Mouse (Mus musculus) T-helper 17 cell (primary cell): ENCODE data around the gene Lsm5.

Source experiments
- in situ Hi-C, 2 experiments: fragments of 300-600 bp; cut with MboI, MseI; formaldehyde crosslinking; loops; 1 replicate in 1 of 2; 2 replicates in 1 of 2; pipeline ENCODE4 v1.15.1; 2025; ENCODE audit warnings: high pct_unique_total_duplicates in 2 of 2

Lsm5 gene

DNA sequence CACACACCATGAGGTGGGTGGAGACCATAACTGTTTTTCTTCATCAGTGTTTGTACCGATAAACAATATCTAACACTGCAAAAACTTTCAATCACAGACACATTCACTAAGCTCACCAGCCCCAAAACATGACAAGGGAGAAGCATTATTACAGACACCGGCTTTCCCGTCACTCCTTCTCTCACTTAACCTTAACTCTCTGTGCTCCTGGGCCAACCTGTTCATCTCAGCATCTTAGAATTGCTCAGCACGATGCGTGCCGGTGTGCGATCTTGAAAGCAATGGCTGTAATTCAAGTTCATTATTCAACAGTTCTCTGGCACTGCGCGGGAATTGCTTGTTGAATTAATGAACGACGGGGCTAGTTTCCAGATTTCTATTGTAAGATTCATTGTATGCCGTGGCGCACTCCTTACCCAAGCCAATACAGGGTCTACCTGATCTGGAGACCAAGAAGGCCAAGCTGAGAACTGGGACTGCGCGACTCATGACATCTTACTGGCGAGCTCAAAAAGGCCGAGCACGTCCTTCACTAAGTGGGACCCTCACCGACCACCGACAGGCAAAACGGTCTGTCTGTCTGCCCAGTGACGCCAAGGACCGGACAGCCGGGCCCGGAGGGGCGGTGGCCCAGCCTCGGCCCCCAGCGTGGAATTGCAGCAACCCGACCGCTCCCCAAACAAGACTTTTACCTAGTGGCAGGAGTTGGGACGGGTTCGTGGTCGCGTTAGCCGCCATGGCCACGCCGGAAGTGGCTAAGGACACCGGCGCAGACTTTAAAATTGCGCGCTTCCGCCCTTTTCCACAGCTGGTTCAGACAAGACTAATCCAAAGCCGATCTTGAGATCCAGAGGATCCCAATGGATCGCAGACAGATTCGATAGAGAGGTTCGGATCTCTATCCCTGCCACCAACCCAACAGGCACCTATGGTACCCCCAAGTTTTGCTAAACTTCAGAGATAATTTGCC is at the start of gene Lsm5:
Gene Lsm5 (minus strand): TSS at position 780 of the 970 bp plus-strand sequence.
- in situ Hi-C loops, result loop anchor here in 1 of 2 experiments (5.0 to 25.0 kb wide), 2 partner anchors 218 to 833 kb away; partner anchors contain the start of genes Nt5c3, Ppm1k and Vmn1r4

DNA sequence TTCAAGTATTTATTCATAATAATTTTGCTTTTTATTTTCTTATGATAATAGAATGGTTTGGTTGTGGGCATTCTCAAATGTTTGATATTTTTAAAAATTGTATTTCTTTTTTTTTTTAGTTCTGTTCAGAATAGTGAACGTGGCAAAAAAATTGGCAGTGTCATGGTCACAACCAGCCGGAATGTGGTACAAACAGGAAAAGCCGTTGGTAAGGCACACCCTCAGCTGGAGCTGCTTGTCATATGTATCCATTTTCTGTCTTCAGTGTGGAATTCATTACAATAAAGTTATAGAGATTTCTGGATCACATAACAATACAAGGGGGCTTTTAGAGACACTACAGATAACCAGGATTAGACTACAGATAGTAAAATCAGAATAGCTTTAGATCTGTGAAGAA is 49.2 kb upstream of the Lsm5 start:
- in situ Hi-C loops, result no loop called here

DNA sequence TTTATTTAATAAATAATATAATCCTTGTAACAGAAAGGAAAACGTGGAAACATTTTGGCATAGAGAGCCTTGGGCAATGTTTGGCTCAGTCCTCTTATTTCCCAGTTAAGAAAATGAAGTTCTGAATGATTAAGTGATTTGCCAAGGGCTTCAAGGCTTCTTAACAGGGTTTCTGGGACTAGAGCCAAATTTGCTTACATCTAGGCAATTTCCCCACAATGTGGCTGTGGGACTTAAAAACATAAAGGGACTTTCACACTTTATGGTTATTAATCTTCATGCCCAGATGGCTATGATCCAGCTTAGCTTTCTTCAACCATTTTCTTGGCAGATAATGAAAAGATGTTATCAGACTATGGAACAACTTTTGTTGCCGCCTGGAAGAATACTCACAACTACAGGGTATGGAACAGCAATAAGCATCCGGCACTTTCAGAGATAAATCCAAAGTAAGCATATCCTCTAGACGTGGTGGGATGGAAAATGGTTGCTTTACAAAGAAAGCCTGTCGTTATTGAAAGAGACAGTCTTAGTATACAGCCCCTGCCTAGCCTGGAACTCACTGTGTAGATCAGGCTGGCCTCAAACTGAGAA is 41.5 kb upstream of the Lsm5 start:
- in situ Hi-C loops, result loop anchor here in 1 of 2 experiments (10.0 kb wide), 1 partner anchor 649 kb away; the partner anchor contains the start of gene Vmn1r18

DNA sequence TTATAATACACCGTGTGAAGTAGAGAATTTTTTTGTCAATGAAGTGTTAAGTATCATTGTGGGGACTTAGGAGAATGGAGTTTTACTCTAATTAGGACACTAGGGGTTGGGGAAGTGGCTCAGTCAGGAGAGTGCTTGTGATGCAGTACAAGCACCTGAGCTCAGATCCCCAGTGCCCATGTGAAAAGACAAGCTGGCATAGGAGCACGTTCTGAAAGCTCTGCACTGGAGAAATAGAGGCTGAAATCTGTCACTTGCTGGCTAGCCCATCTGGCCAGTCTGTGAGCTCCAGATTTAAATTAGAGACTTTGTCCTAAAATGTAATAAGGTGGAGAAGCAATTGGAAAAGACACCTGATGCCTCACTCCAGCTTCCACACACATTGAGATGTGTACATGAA is 28.0 kb upstream of the Lsm5 start:
- in situ Hi-C loops, result no loop called here

DNA sequence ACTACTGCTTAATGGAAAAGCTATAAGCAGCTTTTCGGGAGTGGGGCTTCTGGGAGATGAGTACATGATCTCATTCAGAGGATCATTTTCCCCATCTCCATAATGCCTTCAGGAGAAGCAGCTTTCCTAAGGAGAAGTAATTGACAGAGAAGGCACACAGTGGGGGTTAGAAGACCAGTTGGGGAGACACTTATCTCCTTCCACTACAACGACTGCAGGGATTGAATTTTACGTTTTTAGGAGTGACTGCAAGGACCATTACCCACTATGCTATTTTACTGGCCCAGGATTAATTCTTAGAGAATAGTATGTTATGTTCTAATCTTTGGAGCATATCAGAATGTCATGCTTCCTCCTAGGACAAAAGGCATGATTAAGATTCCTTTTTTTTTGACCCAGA is 16.4 kb upstream of the Lsm5 start:
- in situ Hi-C loops, result loop anchor here (10.0 to 25.0 kb wide), 2 partner anchors 814 to 816 kb away; partner anchors contain the start of gene Ppm1k (in 2 of the 2)

DNA sequence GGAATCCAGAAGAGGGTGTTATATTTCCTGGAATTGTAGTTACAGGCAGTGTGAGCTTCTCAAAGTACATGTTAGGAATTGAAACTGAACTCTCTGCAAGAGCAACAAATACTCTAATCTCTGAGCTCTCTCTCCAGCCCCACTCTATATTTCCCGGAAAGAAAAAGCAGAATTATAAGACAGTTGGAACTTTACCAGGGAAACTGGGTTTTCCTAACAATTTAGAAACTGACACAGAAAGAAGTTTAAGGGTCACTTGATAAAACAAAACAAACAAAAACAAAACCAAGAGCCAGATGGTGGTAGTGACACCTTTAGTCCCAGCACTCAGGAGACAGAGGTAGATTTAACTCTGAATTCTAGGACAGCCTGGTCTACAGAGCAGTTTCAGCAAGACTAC is 14.6 kb upstream of the Lsm5 start:
- in situ Hi-C loops, result loop anchor here (5.0 to 25.0 kb wide), 3 partner anchors 63 to 818 kb away; partner anchors contain the start of gene Ppm1k (in 1 of the 2)

DNA sequence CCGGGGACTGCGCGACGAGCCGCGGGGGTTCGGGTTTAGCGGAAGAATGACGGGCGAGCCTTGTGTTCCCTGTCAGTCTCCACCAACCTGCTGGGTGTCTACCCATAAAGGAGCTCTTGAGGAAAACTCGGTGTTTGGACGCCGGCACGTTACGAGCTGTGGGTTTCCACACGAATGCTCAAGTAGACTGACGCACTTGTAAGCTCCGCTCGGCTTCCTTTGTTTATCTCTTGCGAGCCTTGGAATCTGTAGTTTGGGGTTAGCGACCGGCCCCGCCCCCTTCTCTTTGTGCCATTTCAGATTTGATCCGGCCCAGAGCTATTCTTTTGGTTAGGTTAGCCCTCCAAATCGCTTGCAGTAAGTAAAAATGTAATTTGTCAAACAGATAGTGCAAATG is 10.8 kb upstream of the Lsm5 start:
- in situ Hi-C loops, result loop anchor here (5.0 to 25.0 kb wide), 3 partner anchors 67 to 822 kb away; partner anchors contain the start of gene Ppm1k (in 1 of the 2)

DNA sequence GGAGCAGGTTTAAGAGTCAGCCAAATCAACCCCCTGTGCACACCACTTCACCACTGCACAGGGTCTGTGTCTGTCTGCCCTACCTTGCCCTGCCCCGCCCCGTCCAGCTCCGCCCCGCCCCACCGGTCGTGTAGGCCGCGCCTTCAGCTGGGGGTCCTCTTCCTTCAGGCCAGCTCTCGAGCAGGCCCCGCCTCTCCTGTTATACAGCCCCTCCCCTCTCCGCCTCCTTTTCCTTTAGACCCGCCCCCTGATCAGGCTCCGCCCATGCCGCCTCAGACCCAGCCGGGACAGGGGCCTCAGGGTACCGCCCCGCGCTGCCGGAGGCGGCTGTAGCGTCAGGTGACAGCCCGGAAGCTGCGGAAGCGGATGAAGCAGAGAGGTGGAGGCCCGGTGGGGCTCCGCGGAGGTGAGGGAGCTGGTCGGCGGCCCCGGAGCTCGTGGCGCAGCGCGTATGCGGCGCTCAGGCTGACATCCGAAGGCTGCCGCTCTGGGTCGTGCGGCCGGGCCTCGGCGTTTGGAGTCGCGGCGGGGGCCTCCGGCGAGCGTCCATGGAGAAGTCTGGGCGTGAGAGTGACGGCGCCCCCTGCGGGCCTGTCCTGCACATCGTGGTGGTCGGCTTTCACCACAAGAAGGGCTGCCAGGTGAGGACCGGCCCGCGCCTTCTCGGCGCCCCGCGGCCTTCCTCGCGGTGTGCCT is 10.2 kb upstream of the Lsm5 start, which contains the start of gene Avl9:
Gene Avl9 (plus strand): TSS at position 326 of the 696 bp plus-strand sequence.
- in situ Hi-C loops, result loop anchor here (5.0 to 25.0 kb wide), 4 partner anchors 68 to 823 kb away; partner anchors contain the start of genes Nt5c3 (in 1 of the 2), Ppm1k (in 1 of the 2) and Vmn1r4 (in 1 of the 2)

DNA sequence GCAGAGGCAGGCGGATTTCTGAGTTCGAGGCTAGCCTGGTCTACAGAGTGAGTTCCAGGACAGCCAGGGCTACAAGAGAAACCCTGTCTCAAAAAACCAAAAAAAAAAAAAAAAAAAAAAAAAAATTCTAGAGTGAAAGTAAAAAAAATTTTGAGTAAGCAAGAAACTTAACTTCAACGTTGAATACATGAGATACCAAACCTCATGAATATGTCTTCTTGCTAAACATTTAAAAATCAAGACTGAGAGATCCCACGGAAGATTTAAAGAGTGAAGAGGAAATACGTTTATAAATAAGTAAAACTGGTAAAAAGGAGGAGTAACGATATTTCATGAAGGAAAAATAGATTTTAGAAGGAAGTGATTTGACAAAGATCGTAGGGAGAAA is 9.7 kb upstream of the Lsm5 start:
- in situ Hi-C loops, result loop anchor here (5.0 to 25.0 kb wide), 2 partner anchors 208 to 823 kb away; partner anchors contain the start of genes Nt5c3 (in 1 of the 2), Ppm1k (in 1 of the 2) and Vmn1r4 (in 1 of the 2)

DNA sequence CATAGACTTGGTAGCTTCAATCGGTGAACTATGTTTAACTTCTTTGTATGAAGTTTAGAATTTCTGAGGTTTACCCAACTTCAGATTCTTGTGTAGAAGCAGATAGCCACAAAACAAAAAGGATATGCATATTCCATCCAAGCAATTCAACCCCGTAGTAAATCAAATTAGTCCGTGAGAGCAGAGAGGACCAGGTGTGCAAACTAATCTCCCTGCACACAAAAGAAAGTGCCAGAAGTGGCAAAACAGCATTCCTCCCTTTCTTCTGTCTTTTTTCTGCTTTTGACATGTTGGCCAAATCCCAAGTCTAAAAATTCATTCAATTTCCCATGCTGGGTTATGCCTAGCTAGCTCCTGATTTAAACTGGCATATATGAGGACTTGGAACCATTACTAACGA is 12.1 kb downstream of the Lsm5 start:
- in situ Hi-C loops, result no loop called here

DNA sequence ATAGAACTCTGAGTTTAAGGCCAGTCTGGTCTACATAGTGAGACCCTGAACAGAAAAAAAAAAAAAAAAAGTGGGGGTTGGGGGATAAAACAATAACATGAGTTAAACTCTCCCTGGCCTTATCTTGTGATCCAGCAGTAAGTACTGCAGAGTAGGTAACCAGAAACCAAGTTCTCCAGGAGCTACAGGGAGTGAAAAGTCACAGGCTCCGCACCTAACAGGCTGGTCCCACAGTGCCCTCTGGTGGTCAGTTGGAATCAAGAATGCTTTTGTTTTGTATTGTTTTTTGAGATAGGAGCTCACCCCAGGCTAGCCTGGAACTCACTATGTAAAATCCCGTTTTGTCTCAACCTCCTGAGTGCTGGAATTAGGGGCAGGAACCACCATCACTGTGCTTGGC is 13.3 kb downstream of the Lsm5 start:
- in situ Hi-C loops, result no loop called here

DNA sequence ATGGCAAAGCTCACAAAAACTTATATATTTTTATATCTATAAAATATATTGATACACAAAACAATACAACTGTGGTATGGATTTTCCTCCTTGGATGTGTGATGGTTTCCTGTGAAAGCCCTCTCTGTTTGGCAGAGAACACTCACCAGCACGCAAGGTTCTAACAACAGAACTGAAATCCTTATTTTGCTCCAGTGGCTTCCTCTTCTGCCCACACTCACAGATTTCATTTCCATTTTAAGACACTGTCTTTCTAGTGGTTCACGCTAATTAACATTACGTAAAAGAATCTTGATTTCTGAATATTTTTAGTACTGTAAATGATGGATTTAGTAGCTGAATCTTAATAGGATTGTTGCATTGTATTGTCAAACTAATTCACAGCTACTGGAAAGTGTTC is 16.3 kb downstream of the Lsm5 start:
- in situ Hi-C loops, result loop anchor here in 1 of 2 experiments (10.0 kb wide), 1 partner anchor 203 kb away; no protein-coding TSS in a partner anchor

DNA sequence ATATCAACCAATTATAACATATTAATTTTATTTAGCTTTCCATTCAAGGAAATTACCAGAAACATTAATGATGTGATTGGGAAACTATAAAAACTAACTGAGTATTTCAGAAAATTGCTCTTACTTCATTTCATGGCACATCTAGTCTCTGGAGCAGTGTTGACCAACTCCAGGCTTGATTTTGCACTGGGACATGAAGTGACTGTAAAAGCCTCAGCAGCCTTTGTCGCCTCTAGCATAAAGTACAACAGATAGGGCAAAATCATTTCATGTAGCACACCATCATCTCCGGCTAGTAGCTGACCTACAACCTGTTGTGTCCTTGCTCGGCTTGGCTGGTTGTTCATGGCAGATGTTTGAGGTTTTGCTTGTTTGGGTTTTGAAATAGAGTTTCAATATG is 40.1 kb downstream of the Lsm5 start:
- in situ Hi-C loops, result no loop called here

DNA sequence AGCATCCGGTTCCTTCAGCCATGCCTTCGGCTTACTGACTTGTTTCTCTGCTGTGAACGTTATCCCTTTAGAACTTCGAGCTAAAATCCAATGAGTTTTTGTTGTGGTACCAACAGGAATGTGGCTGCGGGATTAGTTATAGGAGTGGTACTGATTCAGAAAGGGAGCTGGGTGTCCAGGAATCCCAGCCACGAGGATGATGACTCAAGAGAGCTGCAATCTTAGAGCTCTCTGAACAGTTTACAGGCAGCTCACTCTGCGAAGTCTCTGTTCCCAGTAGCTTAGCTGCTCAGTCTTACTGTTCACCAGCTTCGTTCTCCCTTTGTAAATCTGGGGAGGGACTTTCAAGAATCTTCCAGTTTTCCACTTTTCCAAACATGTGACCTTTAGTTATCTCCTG is 49.1 kb downstream of the Lsm5 start:
- in situ Hi-C loops, result no loop called here

DNA sequence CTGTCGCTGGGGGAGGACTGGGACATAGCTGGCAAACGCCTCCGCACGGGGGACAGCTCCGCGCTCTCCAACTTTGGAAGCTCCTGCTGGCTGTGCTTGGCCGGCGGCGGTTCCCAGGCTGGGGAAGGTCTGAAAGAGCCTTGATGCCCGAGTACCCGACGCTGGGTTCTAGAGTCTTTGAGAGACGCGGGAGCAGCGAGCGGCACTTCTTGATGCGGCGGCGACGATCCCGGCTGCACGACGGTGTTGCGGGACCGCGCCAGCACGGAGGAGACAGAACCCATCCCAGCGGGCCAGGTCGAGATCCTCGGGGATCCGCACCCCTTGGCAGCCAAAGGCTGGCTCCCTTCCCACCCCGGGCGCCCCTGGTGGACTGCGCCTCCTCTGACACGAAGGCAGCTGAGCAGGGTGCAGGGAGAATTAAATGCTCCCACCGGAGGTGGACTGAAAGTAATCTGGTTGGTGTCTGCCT is 52.4 kb downstream of the Lsm5 start:
- in situ Hi-C loops, result no loop called here
